Mouse (Mus musculus) kidney, adult 18-20 months (tissue): Measurements from ENCODE around the gene Usp47.

ENCODE experiments used
- DNase-seq: peaks from one replicate; pipeline ENCODE4 v3.0.0; 2021

Usp47 gene

DNA sequence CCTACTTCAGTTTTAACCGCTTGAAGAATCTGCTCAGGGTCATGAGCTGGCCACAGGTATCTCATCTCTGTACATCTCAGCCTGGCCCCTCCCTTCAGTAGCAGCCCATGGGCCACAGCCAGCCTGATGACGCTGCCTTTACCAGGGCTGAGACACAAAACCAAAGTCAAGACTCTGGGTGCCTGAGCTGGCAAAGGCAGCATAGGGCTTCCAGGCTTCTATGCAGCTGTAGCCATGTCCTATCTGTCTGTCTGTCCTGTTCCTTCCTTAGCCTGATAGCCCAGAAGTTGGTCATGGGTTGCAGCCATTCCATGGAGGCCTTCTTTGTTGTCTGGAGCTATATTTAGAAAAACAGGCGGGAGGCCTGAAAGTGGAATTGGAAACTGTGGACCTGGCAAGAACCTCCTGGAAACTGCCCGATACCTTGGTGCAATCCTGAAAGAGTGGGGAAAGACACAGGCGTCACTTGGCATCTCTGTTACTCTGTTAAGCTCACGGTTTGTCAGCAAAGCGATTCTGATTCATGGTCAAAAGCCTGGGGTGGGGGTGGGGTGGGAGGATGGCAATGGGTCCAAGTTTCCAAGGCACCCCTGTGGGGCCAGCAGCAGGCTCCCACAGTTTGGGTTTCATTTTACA lies 102.4 kb downstream of the Usp47 start:
- no peak for DNase-seq

DNA sequence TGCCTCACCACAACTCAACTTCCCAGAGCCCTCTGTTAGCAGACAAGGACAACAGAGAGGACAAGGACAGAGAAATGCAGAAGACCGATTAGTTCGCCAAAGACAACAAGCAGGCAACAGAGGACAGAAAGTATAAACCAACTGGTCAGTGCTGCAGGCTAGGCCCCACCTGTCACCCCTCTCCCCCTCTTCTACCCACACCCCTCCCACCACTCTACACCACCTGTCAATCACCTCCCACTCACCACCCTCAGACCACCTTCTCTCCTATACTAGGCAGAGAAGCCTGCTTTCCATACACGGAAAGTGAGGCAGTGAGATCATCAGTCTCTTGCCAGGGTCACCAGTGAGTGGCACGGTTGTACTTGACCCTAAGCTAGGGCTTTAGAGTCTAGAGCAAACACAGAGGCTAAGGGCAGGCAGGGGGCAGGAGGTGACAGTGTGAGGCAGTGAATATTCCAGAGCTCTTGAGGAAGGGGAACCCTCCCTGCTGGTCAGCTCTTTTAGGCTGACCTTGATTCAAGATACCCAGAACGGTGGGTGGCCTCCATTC lies 103.9 kb downstream of the Usp47 start:
- DNase-seq, result no peak

DNA sequence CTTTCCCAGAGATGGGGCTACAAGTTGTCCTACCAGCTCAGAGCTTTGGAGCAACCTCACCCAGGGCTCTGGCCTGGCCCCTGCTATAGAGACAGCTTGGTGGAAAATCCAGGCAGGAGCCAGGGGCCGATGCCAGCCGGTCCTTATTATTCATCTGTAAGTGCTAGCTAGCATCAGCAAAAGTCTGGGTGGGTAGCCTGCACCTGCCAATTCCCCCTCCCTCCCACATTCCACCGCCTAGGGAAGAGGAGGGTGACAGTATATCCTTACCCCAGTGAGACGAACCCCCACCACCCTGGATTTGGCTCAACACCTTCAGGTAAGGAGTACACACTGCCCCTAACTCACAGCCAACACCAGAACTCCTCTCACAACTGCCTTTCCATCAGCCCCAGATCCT lies 104.7 kb downstream of the Usp47 start:
- no peak for DNase-seq

GRCm38 (mm10) chr7:112128810-112129209 lies 105.5 kb downstream of the Usp47 start:
- DNase-seq, result peak; percentile 49

DNA sequence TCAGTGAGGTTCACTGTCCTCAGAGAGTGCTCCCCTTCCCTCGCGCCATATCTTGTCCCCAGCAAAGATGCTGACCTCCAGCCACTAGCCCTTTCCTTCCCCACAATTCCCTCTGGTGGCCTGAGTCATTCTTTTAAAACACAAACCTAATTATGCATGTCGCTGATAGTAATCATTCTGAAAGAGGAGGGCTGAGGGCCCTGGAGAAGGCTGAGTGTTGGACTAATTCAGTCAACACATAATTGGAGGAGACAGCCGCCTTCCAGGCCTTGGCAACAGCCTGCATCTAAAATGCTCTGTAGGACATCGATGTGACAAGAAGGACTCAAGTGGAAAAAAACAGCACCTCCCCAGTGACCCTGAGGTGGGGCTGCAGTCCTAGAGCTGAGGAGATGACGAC lies 106.5 kb downstream of the Usp47 start:
- DNase-seq, result no peak

- no peak for DNase-seq
These were observed 107.4 kb downstream of the Usp47 start for GRCm38 (mm10) chr7:112130660-112131059.

GRCm38 (mm10) chr7:112132005-112132404 lies 108.7 kb downstream of the Usp47 start:
- DNase-seq, result no peak

- no peak for DNase-seq
These were observed 110.0 kb downstream of the Usp47 start for GRCm38 (mm10) chr7:112133277-112133676.

DNA sequence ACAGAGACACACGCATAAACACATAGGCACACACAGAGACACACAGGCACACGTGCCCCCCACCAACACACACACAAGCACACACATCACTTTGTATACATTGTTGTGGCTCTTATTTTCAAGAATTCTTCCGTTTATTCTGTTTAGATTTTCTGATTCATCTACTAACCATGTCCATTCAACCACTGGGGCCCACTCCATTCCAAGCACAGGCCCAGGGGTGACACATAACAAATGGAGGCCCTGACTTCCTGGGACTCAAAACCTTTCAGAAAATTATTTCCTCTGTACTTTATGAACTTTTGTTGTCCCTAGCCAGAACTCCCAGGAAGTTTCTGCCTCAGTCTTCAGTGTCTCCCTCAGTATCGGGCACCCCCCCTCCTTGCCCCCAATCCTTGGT lies 111.9 kb downstream of the Usp47 start:
- no peak for DNase-seq

DNA sequence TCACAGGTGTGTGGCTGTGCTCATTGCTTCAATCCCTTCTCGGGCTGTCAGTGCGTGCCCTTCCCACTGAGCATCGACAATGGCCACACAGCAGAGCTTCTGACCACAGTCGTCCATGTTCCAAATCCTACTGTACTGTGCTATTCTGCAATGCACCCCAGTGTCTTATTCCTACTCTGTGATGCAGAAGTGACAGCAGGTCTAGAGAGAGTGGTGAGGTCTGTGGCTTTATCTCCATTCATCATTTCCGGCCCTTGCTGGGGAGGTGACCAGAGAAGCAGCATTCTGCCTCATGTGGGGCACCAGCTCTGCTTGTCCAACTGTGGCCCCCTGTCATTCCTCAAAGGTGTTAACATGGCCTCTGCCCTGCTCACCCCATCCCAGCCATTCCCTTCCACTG lies 113.2 kb downstream of the Usp47 start:
- no peak for DNase-seq

DNA sequence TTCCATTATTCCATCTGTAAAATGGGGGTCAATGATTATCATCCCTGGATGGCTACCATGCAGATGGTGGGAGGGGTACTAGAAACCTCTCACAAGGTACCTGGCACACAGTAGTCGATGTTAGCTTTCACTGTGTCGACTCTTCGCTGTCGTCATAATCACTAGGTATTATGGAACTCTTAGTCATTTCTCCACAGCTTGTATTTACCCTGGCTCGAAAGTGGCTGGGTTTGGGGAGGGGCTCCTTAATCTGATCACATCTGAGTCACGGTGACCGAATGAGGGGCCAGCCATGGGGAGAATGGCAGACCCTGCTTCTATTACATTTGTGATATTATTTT lies 114.8 kb downstream of the Usp47 start:
- no peak for DNase-seq

GRCm38 (mm10) chr7:112138509-112139405 lies 115.5 kb downstream of the Usp47 start:
- peak; percentile 40 for DNase-seq

- DNase-seq, result no peak
These were observed 117.4 kb downstream of the Usp47 start for GRCm38 (mm10) chr7:112140725-112141124.

GRCm38 (mm10) chr7:112142616-112143015 lies 119.3 kb downstream of the Usp47 start:
- no peak for DNase-seq

DNA sequence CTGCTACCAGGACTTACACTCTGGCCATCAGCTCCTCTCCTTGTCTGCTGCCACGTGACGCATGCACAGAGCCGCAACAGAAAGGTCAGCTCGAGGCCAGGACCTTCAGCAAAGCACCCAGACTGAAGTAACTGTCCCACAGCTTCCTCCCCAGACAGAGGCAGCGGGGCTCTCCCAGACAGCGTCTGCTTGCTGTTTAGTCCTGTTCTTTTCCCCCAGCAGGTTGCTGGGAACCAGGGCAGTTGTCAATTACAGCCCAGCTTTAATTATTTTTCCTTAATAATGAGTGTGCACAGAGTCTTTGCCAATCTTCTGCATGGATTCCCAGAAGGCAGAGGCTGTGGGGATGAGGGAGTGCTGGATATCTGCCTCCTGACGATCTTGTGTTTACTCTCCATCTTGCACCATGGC lies 119.8 kb downstream of the Usp47 start:
- no peak for DNase-seq

GRCm38 (mm10) chr7:112143978-112144377 lies 120.7 kb downstream of the Usp47 start:
- no peak for DNase-seq

GRCm38 (mm10) chr7:112144646-112145179 lies 121.4 kb downstream of the Usp47 start:
- no peak for DNase-seq

DNA sequence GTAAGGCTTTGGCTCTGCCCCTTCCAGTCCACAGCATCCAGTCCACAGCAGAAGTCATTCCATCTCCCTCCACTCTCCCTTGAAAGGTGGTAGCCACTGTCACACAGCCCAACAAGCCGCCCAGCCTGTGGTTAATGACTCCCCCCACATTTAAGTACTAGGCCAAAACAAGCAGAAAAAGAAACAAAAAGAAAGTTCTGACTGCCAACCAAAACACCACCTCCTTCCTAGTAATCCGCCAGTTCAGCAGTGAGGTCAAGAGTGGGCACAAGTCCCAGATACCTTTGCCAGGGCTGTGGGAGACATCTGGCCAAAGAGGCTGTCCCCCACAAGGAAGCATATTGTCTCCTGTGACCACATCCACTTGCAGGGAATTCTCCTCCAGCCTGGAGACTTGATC lies 124.7 kb downstream of the Usp47 start:
- peak; percentile 45 for DNase-seq

GRCm38 (mm10) chr7:112149113-112149512 lies 125.8 kb downstream of the Usp47 start:
- no peak for DNase-seq

DNA sequence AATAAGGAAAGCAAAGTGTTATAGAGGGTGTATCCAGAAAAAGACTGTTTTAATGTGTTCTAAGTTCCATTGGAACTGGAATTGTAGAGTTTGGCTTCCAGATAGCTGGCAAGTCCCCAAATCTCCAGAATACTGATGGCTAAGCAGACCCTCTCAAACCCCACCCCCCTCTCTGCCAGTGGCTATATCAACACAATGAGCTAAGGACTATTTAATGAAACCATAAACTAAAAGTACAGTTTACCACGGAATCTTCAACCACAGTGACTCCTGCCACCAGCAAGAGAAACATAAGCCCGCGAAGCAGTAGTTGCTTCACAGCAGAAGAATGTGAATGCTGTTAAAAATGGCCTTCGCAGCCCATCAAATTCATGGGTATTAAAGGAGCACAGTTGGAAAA lies 131.1 kb downstream of the Usp47 start:
- no peak for DNase-seq

- no peak for DNase-seq
These were observed 131.9 kb downstream of the Usp47 start for GRCm38 (mm10) chr7:112155194-112155593.

DNA sequence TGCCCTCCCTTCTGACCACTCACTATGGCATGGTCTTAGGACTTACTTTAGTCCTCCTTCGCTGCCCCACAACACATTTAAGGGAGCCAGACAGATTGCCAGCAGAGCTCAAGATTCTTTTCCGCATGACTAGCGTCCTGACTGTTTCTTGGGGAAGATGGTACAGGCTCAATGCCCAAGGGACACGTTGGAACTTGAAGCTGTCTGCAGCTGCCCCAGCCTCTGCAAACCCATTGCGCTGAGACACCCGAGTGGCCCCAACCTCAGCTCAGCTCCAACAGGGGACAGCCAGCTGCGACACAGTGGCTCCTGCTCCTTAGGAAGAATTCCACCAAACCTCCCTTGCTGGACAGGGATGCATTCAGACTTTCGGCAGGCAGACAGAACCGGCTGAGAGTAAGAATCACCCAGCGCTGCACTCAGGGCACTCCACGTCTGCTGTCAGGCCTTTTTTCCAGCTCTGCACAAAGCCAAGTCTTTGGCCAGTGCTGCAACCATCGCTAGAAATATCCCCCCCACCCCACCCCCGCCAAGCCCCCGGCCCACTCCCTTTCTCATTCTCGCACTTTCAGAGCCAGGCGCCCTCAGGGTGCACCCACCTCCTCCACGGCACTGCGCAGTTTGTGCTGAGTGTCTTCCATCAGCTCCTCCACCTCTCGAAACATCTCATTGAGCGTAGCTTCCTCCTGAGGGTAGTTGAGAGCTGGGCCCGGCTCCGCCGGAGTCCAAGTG lies 134.4 kb downstream of the Usp47 start:
- DNase-seq, result peak; percentile 42

DNA sequence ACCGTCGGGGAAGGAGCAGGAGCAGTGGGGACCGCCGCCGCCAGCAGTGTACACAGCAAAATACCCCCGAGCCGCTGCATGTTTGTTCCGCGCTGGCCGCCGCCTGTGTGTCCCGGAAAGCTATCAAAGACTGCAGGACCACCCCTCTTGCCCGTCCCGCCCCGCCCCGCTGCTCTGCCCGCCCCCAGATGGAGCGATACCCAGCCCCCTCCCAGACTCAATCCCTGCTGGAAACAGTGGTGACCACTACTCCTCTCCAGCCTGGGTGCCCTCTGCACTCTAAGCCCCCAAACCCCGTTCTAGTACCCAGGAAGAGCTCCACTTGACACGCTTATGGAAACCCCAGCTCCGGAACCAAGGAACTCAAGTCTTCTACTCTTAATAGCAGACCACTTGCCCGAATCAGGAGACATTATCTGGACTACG lies 135.0 kb downstream of the Usp47 start:
- no peak for DNase-seq
